Mouse (Mus musculus) embryonic fibroblast, embryonic 13.5 days (primary cell): ENCODE results near the gene Ptprd. TPM values are rescaled to one million over a fixed set of nuclear protein-coding genes. Genes with fewer than 3 reads are reported as not detected.

Source experiments
- H3K27ac ChIP-seq: 2 replicates; pipeline ENCODE4 v1.5.1; 2012; ENCODE audit warnings: low read length, control low read depth, inconsistent platforms; ENCODE audit not compliant: insufficient read depth
- H3K4me1 ChIP-seq: 2 replicates; pipeline ENCODE4 v1.6.1; 2011; ENCODE audit warnings: low read length; ENCODE audit not compliant: control insufficient read depth, insufficient read depth
- H3K4me3 ChIP-seq: 2 replicates; pipeline ENCODE4 v1.5.1; 2011; ENCODE audit warnings: mild to moderate bottlenecking, control low read depth, low read length; ENCODE audit not compliant: insufficient read depth
- CTCF ChIP-seq: IDR thresholded peaks from 2 replicates; pipeline ENCODE4 v1.5.1; 2011; ENCODE audit warnings: mild to moderate bottlenecking, control low read depth, low read length, moderate library complexity, borderline replicate concordance; ENCODE audit not compliant: insufficient read depth
- POLR2A ChIP-seq: IDR thresholded peaks from 2 replicates; pipeline ENCODE4 v1.6.1; 2011; ENCODE audit warnings: low read depth, mild to moderate bottlenecking, control low read depth, low read length, moderate library complexity
- polyA plus RNA-seq: library from polyadenylated mRNA; stranded (reverse); fragments of >200 nt; gene quantifications from 2 replicates; pipeline ENCODE4 v1.2.4, GENCODE M21; 2011; ENCODE audit warnings: low read depth; ENCODE audit not compliant: missing spikeins, insufficient read length

Gene Ptprd
- polyA plus RNA-seq, 1 experiment: 39.3 TPM

GRCm38 (mm10) chr4:78160451-78160850 is 51.3 kb downstream of the Ptprd start:
- TF ChIP-seq POLR2A (no peak), CTCF (no peak)
- Histone ChIP-seq H3K4me3 (no peak overlapping the region), H3K4me1 (no peaks in the 10 kb centered on the region)

GRCm38 (mm10) chr4:78150561-78150960 is 61.2 kb downstream of the Ptprd start:
- Histone ChIP-seq H3K4me3 (no peak overlapping the region), H3K27ac (no peak overlapping the region), H3K4me1 (no peaks in the 10 kb centered on the region)
- TF ChIP-seq POLR2A (no peak), CTCF (no peak)

More at GRCm38 (mm10) chr4:78160451-78160850, 51.3 kb downstream of the Ptprd start:
- no peak overlapping the region for H3K27ac ChIP-seq

GRCm38 (mm10) chr4:78142767-78143148 is 69.0 kb downstream of the Ptprd start:
- H3K4me3 ChIP-seq: no peak overlapping the region
- TF ChIP-seq CTCF (no peak), POLR2A (no peak)

GRCm38 (mm10) chr4:78142088-78142766 is 69.5 kb downstream of the Ptprd start:
- H3K4me3 ChIP-seq: no peak overlapping the region
- TF ChIP-seq POLR2A: no peak
- TF ChIP-seq CTCF: no peak
- H3K4me1 ChIP-seq: no peaks in the 10 kb centered on the region
- H3K27ac ChIP-seq: no peak overlapping the region

More at GRCm38 (mm10) chr4:78142767-78143148, 69.0 kb downstream of the Ptprd start:
- Histone ChIP-seq H3K4me1 (no peaks in the 10 kb centered on the region), H3K27ac (no peak overlapping the region)

- Histone ChIP-seq H3K4me3 (no peak overlapping the region), H3K27ac (no peak overlapping the region), H3K4me1 (no peaks in the 10 kb centered on the region)
- no peak for TF ChIP-seq POLR2A
- TF ChIP-seq CTCF: no peak
These were observed 100.9 kb downstream of the Ptprd start for GRCm38 (mm10) chr4:78110898-78111297.

GRCm38 (mm10) chr4:78097526-78097925 is 114.2 kb downstream of the Ptprd start:
- TF ChIP-seq CTCF (no peak), POLR2A (no peak)
- Histone ChIP-seq H3K4me1 (no peaks in the 10 kb centered on the region), H3K4me3 (no peak overlapping the region), H3K27ac (no peak overlapping the region)

- H3K4me1 ChIP-seq: no peaks in the 10 kb centered on the region
- H3K27ac ChIP-seq: no peak overlapping the region
- TF ChIP-seq CTCF (no peak), POLR2A (no peak)
- no peak overlapping the region for H3K4me3 ChIP-seq
These were observed 129.0 kb downstream of the Ptprd start for GRCm38 (mm10) chr4:78082744-78083143.

- Histone ChIP-seq H3K27ac (no peak overlapping the region), H3K4me3 (no peak overlapping the region), H3K4me1 (no peaks in the 10 kb centered on the region)
- TF ChIP-seq CTCF (no peak), POLR2A (no peak)
These were observed 134.3 kb downstream of the Ptprd start for GRCm38 (mm10) chr4:78077499-78077898.

GRCm38 (mm10) chr4:78077087-78077486 is 134.7 kb downstream of the Ptprd start:
- no peak for TF ChIP-seq CTCF
- no peak for TF ChIP-seq POLR2A

GRCm38 (mm10) chr4:78038401-78038800 is 173.4 kb downstream of the Ptprd start:
- Histone ChIP-seq H3K4me3 (no peak overlapping the region), H3K27ac (no peak overlapping the region), H3K4me1 (no peaks in the 10 kb centered on the region)
- no peak for TF ChIP-seq CTCF
- TF ChIP-seq POLR2A: no peak

More at GRCm38 (mm10) chr4:78077087-78077486, 134.7 kb downstream of the Ptprd start:
- Histone ChIP-seq H3K4me3 (no peak overlapping the region), H3K4me1 (no peaks in the 10 kb centered on the region), H3K27ac (no peak overlapping the region)
